Mouse (Mus musculus): ENCODE results near the gene Art3. TPM values are rescaled to one million over a fixed set of nuclear protein-coding genes. Genes with fewer than 3 reads are reported as not detected.
A peak's percentile ranks its signal among the peaks of the same experiment; 100 is the strongest.

Art3 gene
- polyA plus RNA-seq, 2 experiments = 1.1 to 1.7 TPM

DNA sequence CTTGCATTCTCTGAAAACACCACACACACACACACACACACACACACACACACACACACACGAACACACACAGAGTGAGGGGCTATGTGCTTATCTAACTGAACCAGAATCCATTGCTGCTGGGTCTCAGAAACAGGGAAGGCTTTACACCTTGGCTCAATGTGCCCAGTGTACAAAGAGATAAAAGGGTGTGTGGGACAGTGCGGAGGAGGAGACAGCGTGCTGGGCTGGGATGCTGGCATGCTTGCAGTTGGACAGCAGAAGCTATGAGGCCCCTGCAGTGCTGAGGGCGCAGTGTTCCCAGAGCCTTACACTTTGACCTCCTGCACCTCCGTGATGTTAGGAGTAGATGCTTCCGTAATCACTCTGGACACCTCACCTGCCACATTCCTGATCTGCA, 64.8 kb downstream of the Art3 start:
- TF ChIP-seq EP300 (IDR thresholded peaks at IDR 0.05; ENCODE audit: low read depth) = peak; percentile 86
- TF ChIP-seq CTCF (IDR thresholded peaks at IDR 0.05; ENCODE audit: low read depth) = no peak
- Histone ChIP-seq H3K36me3 (replicated peaks; ENCODE audit: control insufficient read depth, insufficient read depth, low read depth) (no peaks in the 10 kb centered on the region), H3K4me1 (replicated peaks; ENCODE audit: control insufficient read depth in 2 of 2, insufficient read depth in 2 of 2, low read length in 1 of 2) (peaks cover 25 to 40% of the 10 kb centered on the region in 2 experiments), H3K4me3 (ENCODE audit: insufficient read depth in 1 of 2, low read depth in 2 of 2, low read length in 2 of 2) (no peak overlapping the region), H3K27me3 (ENCODE audit: control insufficient read depth, insufficient read depth, low read length) (peaks cover 14% of the 10 kb centered on the region), H3K4me2 (ENCODE audit: low read depth) (peak overlapping the region; percentile 33), H3K27ac (no peak overlapping the region), H3K9ac (replicated peaks) (no peak overlapping the region), H3K9me3 (ENCODE audit: control insufficient read depth, low read length) (no peaks in the 10 kb centered on the region)
- DNase-seq (ENCODE audit: low read depth in 3 of 3, low spot score in 3 of 3) (peak; percentile 58 to 63 (median 59)), ATAC-seq (ENCODE audit: insufficient read depth) (peak; percentile 89)
- WGBS (ENCODE audit: insufficient replicate concordance) = 21% methylated on average over 6 of the region's 6 CpGs

GRCm38 (mm10) chr5:92398153-92398552, 66.5 kb downstream of the Art3 start:
- H3K4me2 ChIP-seq (ENCODE audit: low read depth) = no peak overlapping the region
- no peaks in the 10 kb centered on the region for H3K36me3 ChIP-seq (replicated peaks; ENCODE audit: control insufficient read depth, insufficient read depth, low read depth)
- no peaks in the 10 kb centered on the region for H3K9me3 ChIP-seq (ENCODE audit: control insufficient read depth, low read length)
- no peak overlapping the region for H3K4me3 ChIP-seq (ENCODE audit: insufficient read depth in 1 of 2, low read depth in 2 of 2, low read length in 2 of 2)
- peak; percentile 49 for ATAC-seq (ENCODE audit: insufficient read depth)
- DNase-seq (ENCODE audit: low read depth in 3 of 3, low spot score in 3 of 3) = peak; percentile 65 to 69 (median 69)
- peaks cover 25 to 35% of the 10 kb centered on the region in 2 experiments for H3K4me1 ChIP-seq (replicated peaks; ENCODE audit: control insufficient read depth in 2 of 2, insufficient read depth in 2 of 2, low read length in 1 of 2)
- peak; percentile 96 for TF ChIP-seq CTCF (IDR thresholded peaks at IDR 0.05; ENCODE audit: low read depth)
- no peak for TF ChIP-seq EP300 (IDR thresholded peaks at IDR 0.05; ENCODE audit: low read depth)
- H3K9ac ChIP-seq (replicated peaks) = no peak overlapping the region
- 21% methylated on average over 5 of the region's 5 CpGs for WGBS (ENCODE audit: insufficient replicate concordance)
- no peak overlapping the region for H3K27ac ChIP-seq
- H3K27me3 ChIP-seq (ENCODE audit: control insufficient read depth, insufficient read depth, low read length) = peaks cover under 1% of the 10 kb centered on the region

- Histone ChIP-seq H3K9ac (replicated peaks) (no peak overlapping the region), H3K4me1 (replicated peaks; ENCODE audit: control insufficient read depth in 2 of 2, insufficient read depth in 2 of 2, low read length in 1 of 2) (peaks cover 3% of the 10 kb centered on the region in 2 experiments; a peak in 2 of 4 replicates), H3K4me3 (ENCODE audit: insufficient read depth in 1 of 2, low read depth in 2 of 2, low read length in 2 of 2) (no peak overlapping the region), H3K9me3 (ENCODE audit: control insufficient read depth, low read length) (no peaks in the 10 kb centered on the region), H3K36me3 (replicated peaks; ENCODE audit: control insufficient read depth, insufficient read depth, low read depth) (no peaks in the 10 kb centered on the region), H3K4me2 (ENCODE audit: low read depth) (no peak overlapping the region), H3K27ac (no peak overlapping the region), H3K27me3 (ENCODE audit: control insufficient read depth, insufficient read depth, low read length) (no peaks in the 10 kb centered on the region)
- no peak for DNase-seq (ENCODE audit: low read depth in 3 of 3, low spot score in 3 of 3)
- TF ChIP-seq EP300 (IDR thresholded peaks at IDR 0.05; ENCODE audit: low read depth) (no peak), CTCF (IDR thresholded peaks at IDR 0.05; ENCODE audit: low read depth) (no peak)
- 69% methylated on average over 9 of the region's 9 CpGs for WGBS (ENCODE audit: insufficient replicate concordance)
- ATAC-seq (ENCODE audit: insufficient read depth) = no peak
Observed at GRCm38 (mm10) chr5:92402816-92403215, 71.2 kb downstream of the Art3 start.

GRCm38 (mm10) chr5:92403562-92404399, 72.2 kb downstream of the Art3 start:
- WGBS (ENCODE audit: insufficient replicate concordance) = 68% methylated on average over 10 of the region's 10 CpGs
- H3K4me1 ChIP-seq (replicated peaks; ENCODE audit: control insufficient read depth in 2 of 2, insufficient read depth in 2 of 2, low read length in 1 of 2) = no peaks in the 10 kb centered on the region
- H3K27ac ChIP-seq = no peak overlapping the region
- H3K27me3 ChIP-seq (ENCODE audit: control insufficient read depth, insufficient read depth, low read length) = no peaks in the 10 kb centered on the region
- H3K4me3 ChIP-seq (ENCODE audit: insufficient read depth in 1 of 2, low read depth in 2 of 2, low read length in 2 of 2) = no peak overlapping the region
- ATAC-seq (ENCODE audit: insufficient read depth) (no peak), DNase-seq (ENCODE audit: low read depth in 3 of 3, low spot score in 3 of 3) (no peak)
- no peak overlapping the region for H3K4me2 ChIP-seq (ENCODE audit: low read depth)
- H3K9me3 ChIP-seq (ENCODE audit: control insufficient read depth, low read length) = no peaks in the 10 kb centered on the region
- H3K36me3 ChIP-seq (replicated peaks; ENCODE audit: control insufficient read depth, insufficient read depth, low read depth) = no peaks in the 10 kb centered on the region
- TF ChIP-seq EP300 (IDR thresholded peaks at IDR 0.05; ENCODE audit: low read depth) (no peak), CTCF (IDR thresholded peaks at IDR 0.05; ENCODE audit: low read depth) (no peak)
- H3K9ac ChIP-seq (replicated peaks) = no peak overlapping the region

- no peaks in the 10 kb centered on the region for H3K36me3 ChIP-seq (replicated peaks; ENCODE audit: control insufficient read depth, insufficient read depth, low read depth)
- ATAC-seq (ENCODE audit: insufficient read depth) (no peak), DNase-seq (ENCODE audit: low read depth in 3 of 3, low spot score in 3 of 3) (no peak)
- TF ChIP-seq EP300 (IDR thresholded peaks at IDR 0.05; ENCODE audit: low read depth) (no peak), CTCF (IDR thresholded peaks at IDR 0.05; ENCODE audit: low read depth) (no peak)
- WGBS (ENCODE audit: insufficient replicate concordance) = 44% methylated on average over 2 of the region's 2 CpGs
- no peak overlapping the region for H3K4me3 ChIP-seq (ENCODE audit: insufficient read depth in 1 of 2, low read depth in 2 of 2, low read length in 2 of 2)
- H3K4me2 ChIP-seq (ENCODE audit: low read depth) = no peak overlapping the region
- no peaks in the 10 kb centered on the region for H3K4me1 ChIP-seq (replicated peaks; ENCODE audit: control insufficient read depth in 2 of 2, insufficient read depth in 2 of 2, low read length in 1 of 2)
- no peaks in the 10 kb centered on the region for H3K27me3 ChIP-seq (ENCODE audit: control insufficient read depth, insufficient read depth, low read length)
- H3K9me3 ChIP-seq (ENCODE audit: control insufficient read depth, low read length) = no peaks in the 10 kb centered on the region
- no peak overlapping the region for H3K27ac ChIP-seq
- no peak overlapping the region for H3K9ac ChIP-seq (replicated peaks)
Observed at GRCm38 (mm10) chr5:92404400-92404678, 72.7 kb downstream of the Art3 start.

Data from liver, embryonic 14.5 days (tissue).